Mouse (Mus musculus) natural killer cell, adult 2 months (primary cell): ENCODE data around the gene Slc2a1.

Experiments used
- DNase-seq, 2 experiments: peaks; one replicate each; pipeline ENCODE4 v3.0.0; 2022; ENCODE audit warnings: low spot score in 2 of 2

The Slc2a1 gene

GRCm38 (mm10) chr4:119098216-119099210, 10.0 kb upstream of the Slc2a1 start:
- no peak for DNase-seq

- no peak for DNase-seq
Measured at GRCm38 (mm10) chr4:119101392-119101791, 7.1 kb upstream of the Slc2a1 start.

GRCm38 (mm10) chr4:119102350-119103126, 6.0 kb upstream of the Slc2a1 start:
- no peak for DNase-seq

GRCm38 (mm10) chr4:119104847-119105246, 3.7 kb upstream of the Slc2a1 start:
- DNase-seq: no peak

- DNase-seq: peak; percentile 76 to 83
Measured at GRCm38 (mm10) chr4:119105704-119106103, 2.8 kb upstream of the Slc2a1 start.

GRCm38 (mm10) chr4:119107867-119108266, 644 bp upstream of the Slc2a1 start:
- no peak for DNase-seq

GRCm38 (mm10) chr4:119109640-119110039, 1.1 kb downstream of the Slc2a1 start:
- no peak for DNase-seq

- DNase-seq: no peak
Measured at GRCm38 (mm10) chr4:119110512-119110911, 2.0 kb downstream of the Slc2a1 start.

- no peak for DNase-seq
Measured at GRCm38 (mm10) chr4:119111410-119111809, 2.9 kb downstream of the Slc2a1 start.

GRCm38 (mm10) chr4:119112256-119112885, 3.9 kb downstream of the Slc2a1 start:
- no peak for DNase-seq

- DNase-seq: no peak
Measured at GRCm38 (mm10) chr4:119115611-119116070, 7.1 kb downstream of the Slc2a1 start.

GRCm38 (mm10) chr4:119116336-119116735, 7.8 kb downstream of the Slc2a1 start:
- peak in 1 of 2 experiments; percentile 33 for DNase-seq

GRCm38 (mm10) chr4:119117571-119117970, 9.1 kb downstream of the Slc2a1 start:
- DNase-seq: no peak

- DNase-seq: no peak
Measured at GRCm38 (mm10) chr4:119118659-119119077, 10.2 kb downstream of the Slc2a1 start.

- DNase-seq: no peak
Measured at GRCm38 (mm10) chr4:119119354-119119753, 10.8 kb downstream of the Slc2a1 start.

GRCm38 (mm10) chr4:119120095-119120494, 11.6 kb downstream of the Slc2a1 start:
- DNase-seq: no peak

- DNase-seq: no peak
Measured at GRCm38 (mm10) chr4:119121249-119121648, 12.7 kb downstream of the Slc2a1 start.

GRCm38 (mm10) chr4:119124771-119125273, 16.3 kb downstream of the Slc2a1 start:
- peak; percentile 23 to 36 for DNase-seq

GRCm38 (mm10) chr4:119125577-119126270, 17.2 kb downstream of the Slc2a1 start:
- peak; percentile 64 to 76 for DNase-seq

GRCm38 (mm10) chr4:119127229-119127628, 18.7 kb downstream of the Slc2a1 start:
- DNase-seq: peak; percentile 68 to 78

- DNase-seq: no peak
Measured at GRCm38 (mm10) chr4:119128547-119128946, 20.0 kb downstream of the Slc2a1 start.
